Mouse (Mus musculus) urinary bladder, postnatal 0 days (tissue): ENCODE measurements around the gene Aadac. TPM values are rescaled to one million over a fixed set of nuclear protein-coding genes. Genes with fewer than 3 reads are reported as not detected.

Experiments used
- polyA plus RNA-seq: library from polyadenylated mRNA; unstranded; fragments of >200 nt; fragmentation: Nextera tagmentation; extraction: Ambion mirVana; gene quantifications from 2 replicates; pipeline ENCODE4 v1.2.1, GENCODE M21; 2015

Gene Aadac
- polyA plus RNA-seq = 0.43 TPM in 1 of 2 replicates, not detected in the other

GRCm38 (mm10) chr3:60025417-60025816 lies at the start of gene Aadac:
Aadac (plus strand) TSS chr3:60025717.

GRCm38 (mm10) chr3:60006443-60006842 lies 19.1 kb upstream of the Aadac start, which contains the start of gene Aadacl2:
Aadacl2 (plus strand) TSS chr3:60006743.

GRCm38 (mm10) chr3:60081648-60082047 lies 56.1 kb downstream of the Aadac start, which contains the start of gene Sucnr1:
Sucnr1 (plus strand) TSS chr3:60081869.

Other genes starting within 250 kb of the Aadac start
- not detected in 2 replicates for gene Gm8298, start 164.7 kb upstream of the Aadac start, polyA plus RNA-seq
- gene C130079G13Rik, start 100.5 kb upstream of the Aadac start, polyA plus RNA-seq = not detected in 2 replicates
- not detected in 2 replicates for gene Aadacl2, start 19.0 kb upstream of the Aadac start, polyA plus RNA-seq
- gene Sucnr1, start 56.2 kb downstream of the Aadac start, polyA plus RNA-seq = 0.07 TPM in 1 of 2 replicates, not detected in the other